Mouse (Mus musculus) thymus, adult 2 months (tissue): Measurements from ENCODE around the gene Gsn.

Experiments
- CTCF ChIP-seq: fragments of 200-500 bp; IDR thresholded peaks from 2 replicates; pipeline ENCODE4 v1.5.1; 2012; ENCODE audit warnings: mild to moderate bottlenecking, control low read depth, low read length, moderate library complexity, borderline replicate concordance; ENCODE audit not compliant: control insufficient read depth, poor library complexity, insufficient read depth; ENCODE audit errors: extremely low read depth
- POLR2A ChIP-seq: fragments of 200-500 bp; IDR thresholded peaks from 2 replicates; pipeline ENCODE4 v1.6.1; 2012; ENCODE audit warnings: mild to moderate bottlenecking, low read length, control low read depth, moderate library complexity; ENCODE audit not compliant: control insufficient read depth, poor library complexity, insufficient read depth; ENCODE audit errors: extremely low read depth

DNA sequence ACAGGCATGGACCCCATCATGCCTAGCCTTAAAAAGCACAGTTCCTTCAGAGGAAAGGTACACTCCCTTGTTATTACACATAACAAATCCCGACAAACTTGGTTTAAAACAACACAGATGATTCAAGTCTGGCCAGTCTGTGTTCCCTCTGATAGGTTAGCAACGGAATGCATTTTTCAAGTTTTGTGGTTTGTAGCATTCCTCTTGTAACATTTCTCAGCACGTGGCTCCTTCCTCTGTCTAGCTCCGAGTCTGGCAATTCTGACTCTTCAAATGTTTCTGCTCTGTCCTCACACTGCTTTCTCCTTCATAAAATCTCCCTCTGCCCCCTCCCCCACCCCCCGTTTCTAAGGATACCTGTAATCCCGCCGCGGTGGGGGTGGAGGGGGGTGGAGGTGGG is 26.0 kb upstream of the Gsn start:
- no peak for TF ChIP-seq POLR2A
- TF ChIP-seq CTCF = no peak
